Mouse (Mus musculus): ENCODE data around the gene Smg7. TPM values are rescaled to one million over a fixed set of nuclear protein-coding genes. Genes with fewer than 3 reads are reported as not detected.

Smg7 gene
- polyA plus RNA-seq, 1 experiment = 144 TPM

DNA sequence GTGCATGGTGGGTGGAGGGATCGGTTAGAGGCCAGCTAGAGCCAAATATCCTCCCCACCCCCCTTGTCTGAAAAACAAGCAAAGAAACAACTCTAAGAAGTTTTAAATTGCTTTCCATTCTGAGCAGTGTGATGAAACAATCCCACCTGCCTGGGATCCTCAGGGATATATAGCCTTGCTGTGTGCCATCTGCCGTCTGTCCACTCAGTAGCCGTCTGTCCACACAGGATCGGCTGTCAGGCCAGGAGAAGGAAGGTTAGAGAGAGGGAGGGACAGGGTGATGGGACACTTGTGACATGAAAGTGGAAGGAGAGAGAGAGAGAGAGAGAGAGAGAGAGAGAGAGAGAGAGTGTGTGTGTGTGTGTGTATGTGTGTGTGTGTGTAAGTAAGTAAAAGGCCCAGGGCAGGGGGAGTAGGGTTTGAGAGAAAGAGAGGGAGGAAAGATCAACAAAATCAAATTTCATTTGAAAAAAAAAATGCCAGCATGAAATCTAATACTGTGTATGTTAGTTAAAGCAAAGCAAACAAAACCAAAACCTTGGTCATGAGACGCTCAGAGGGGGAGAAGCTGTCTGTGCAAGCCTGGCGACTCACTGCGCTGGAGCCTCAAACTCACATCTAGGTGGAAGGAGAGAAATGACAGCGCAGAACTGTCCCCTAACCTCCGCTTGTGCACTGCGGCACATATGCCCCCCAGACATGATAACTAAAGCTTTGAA lies 73.7 kb downstream of the Smg7 start:
- no peaks in the 10 kb centered on the region for H3K9me3 ChIP-seq (replicated peaks; ENCODE audit: control insufficient read depth, insufficient read depth, low read length, poor library complexity, severe bottlenecking)
- no peaks in the 10 kb centered on the region for H3K36me3 ChIP-seq (ENCODE audit: control insufficient read depth, insufficient read depth, low read length, poor library complexity, severe bottlenecking)
- no peak overlapping the region for H3K4me3 ChIP-seq (ENCODE audit: low read depth, low read length)
- TF ChIP-seq POLR2A (IDR thresholded peaks at IDR 0.05; ENCODE audit: insufficient read depth, low read length) = no peak
- TF ChIP-seq EP300 (IDR thresholded peaks at IDR 0.05; ENCODE audit: insufficient read depth, low read depth, low read length) = no peak
- no peak for TF ChIP-seq CTCF (IDR thresholded peaks at IDR 0.05; ENCODE audit: low read depth, low read length)
- H3K27me3 ChIP-seq (ENCODE audit: control insufficient read depth, insufficient read depth, low read length, poor library complexity, severe bottlenecking) = no peaks in the 10 kb centered on the region
- no peak overlapping the region for H3K9ac ChIP-seq (ENCODE audit: low read depth, poor library complexity, severe bottlenecking)
- H3K4me1 ChIP-seq (ENCODE audit: control insufficient read depth, insufficient read depth, low read length) = peaks cover 6% of the 10 kb centered on the region
- H3K27ac ChIP-seq (ENCODE audit: insufficient read depth, low read length) = no peak overlapping the region

DNA sequence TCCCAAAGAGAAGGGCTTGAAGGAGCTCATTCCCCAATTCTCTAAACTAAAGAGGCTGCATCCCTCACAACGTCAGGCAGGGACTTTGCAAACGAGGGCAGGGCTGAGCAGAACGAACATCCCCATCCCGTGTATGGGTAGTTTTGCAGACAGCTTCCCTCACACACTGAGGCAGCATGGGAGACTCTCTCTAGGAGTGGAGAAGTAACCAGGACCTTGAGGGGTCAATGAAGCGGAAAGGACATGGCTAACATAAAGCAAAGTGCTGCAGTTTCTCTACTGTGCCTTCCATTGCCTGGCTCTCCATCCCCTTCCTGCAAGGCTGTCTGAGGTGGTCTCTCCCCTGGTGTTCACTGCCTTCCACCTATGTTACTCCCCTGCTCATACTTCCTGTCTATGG lies 74.3 kb downstream of the Smg7 start:
- no peaks in the 10 kb centered on the region for H3K9me3 ChIP-seq (replicated peaks; ENCODE audit: control insufficient read depth, insufficient read depth, low read length, poor library complexity, severe bottlenecking)
- no peak for TF ChIP-seq POLR2A (IDR thresholded peaks at IDR 0.05; ENCODE audit: insufficient read depth, low read length)
- TF ChIP-seq EP300 (IDR thresholded peaks at IDR 0.05; ENCODE audit: insufficient read depth, low read depth, low read length) = no peak
- no peak for TF ChIP-seq CTCF (IDR thresholded peaks at IDR 0.05; ENCODE audit: low read depth, low read length)
- no peaks in the 10 kb centered on the region for H3K27me3 ChIP-seq (ENCODE audit: control insufficient read depth, insufficient read depth, low read length, poor library complexity, severe bottlenecking)
- no peak overlapping the region for H3K4me3 ChIP-seq (ENCODE audit: low read depth, low read length)
- H3K27ac ChIP-seq (ENCODE audit: insufficient read depth, low read length) = no peak overlapping the region
- no peak overlapping the region for H3K9ac ChIP-seq (ENCODE audit: low read depth, poor library complexity, severe bottlenecking)
- H3K4me1 ChIP-seq (ENCODE audit: control insufficient read depth, insufficient read depth, low read length) = peaks cover 6% of the 10 kb centered on the region
- no peaks in the 10 kb centered on the region for H3K36me3 ChIP-seq (ENCODE audit: control insufficient read depth, insufficient read depth, low read length, poor library complexity, severe bottlenecking)

DNA sequence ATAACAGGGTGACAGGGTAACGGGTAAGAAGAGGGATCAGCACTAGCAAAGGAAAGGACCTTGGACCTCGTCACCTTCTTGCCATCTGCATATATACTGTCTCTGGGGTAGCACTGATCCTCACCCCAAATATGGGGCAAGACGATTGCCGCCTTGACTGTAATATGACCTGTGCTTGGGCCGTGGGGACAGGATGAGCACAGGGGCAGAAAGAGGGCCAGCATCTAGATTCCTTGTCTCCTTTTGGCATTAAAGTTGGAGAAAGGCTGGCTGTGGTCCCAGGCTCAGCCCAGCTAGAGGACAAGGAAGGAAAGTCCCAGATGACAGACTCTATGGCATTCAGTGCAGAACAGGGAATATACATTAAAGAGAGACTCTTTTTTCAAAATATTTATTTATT lies 76.0 kb downstream of the Smg7 start:
- H3K9ac ChIP-seq (ENCODE audit: low read depth, poor library complexity, severe bottlenecking) = no peak overlapping the region
- H3K4me3 ChIP-seq (ENCODE audit: low read depth, low read length) = no peak overlapping the region
- no peaks in the 10 kb centered on the region for H3K27me3 ChIP-seq (ENCODE audit: control insufficient read depth, insufficient read depth, low read length, poor library complexity, severe bottlenecking)
- no peaks in the 10 kb centered on the region for H3K9me3 ChIP-seq (replicated peaks; ENCODE audit: control insufficient read depth, insufficient read depth, low read length, poor library complexity, severe bottlenecking)
- no peaks in the 10 kb centered on the region for H3K4me1 ChIP-seq (ENCODE audit: control insufficient read depth, insufficient read depth, low read length)
- no peak for TF ChIP-seq EP300 (IDR thresholded peaks at IDR 0.05; ENCODE audit: insufficient read depth, low read depth, low read length)
- no peak for TF ChIP-seq CTCF (IDR thresholded peaks at IDR 0.05; ENCODE audit: low read depth, low read length)
- TF ChIP-seq POLR2A (IDR thresholded peaks at IDR 0.05; ENCODE audit: insufficient read depth, low read length) = no peak
- H3K27ac ChIP-seq (ENCODE audit: insufficient read depth, low read length) = no peak overlapping the region
- no peaks in the 10 kb centered on the region for H3K36me3 ChIP-seq (ENCODE audit: control insufficient read depth, insufficient read depth, low read length, poor library complexity, severe bottlenecking)

DNA sequence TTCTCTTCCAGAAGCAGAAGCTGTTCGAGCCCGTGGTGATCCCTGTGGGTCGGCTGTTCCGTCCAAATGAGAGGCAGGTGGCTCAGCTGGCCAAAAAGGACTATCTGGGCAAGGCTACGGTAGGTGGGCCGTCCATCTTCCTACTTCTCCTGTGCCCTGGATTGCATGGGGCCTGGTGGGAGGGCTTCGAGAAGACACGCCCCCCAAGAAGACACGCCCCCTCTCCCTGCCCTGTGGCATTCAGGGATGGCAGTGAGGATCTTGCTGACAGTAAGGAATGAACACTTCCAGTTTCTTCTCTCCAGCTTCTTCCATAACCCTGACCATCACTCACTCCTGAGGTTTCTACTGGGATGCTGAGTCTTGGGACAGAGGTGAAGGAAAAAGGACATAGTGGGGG lies 78.2 kb downstream of the Smg7 start:
- no peaks in the 10 kb centered on the region for H3K36me3 ChIP-seq (ENCODE audit: control insufficient read depth, insufficient read depth, low read length, poor library complexity, severe bottlenecking)
- H3K9me3 ChIP-seq (replicated peaks; ENCODE audit: control insufficient read depth, insufficient read depth, low read length, poor library complexity, severe bottlenecking) = no peaks in the 10 kb centered on the region
- H3K4me1 ChIP-seq (ENCODE audit: control insufficient read depth, insufficient read depth, low read length) = no peaks in the 10 kb centered on the region
- no peak overlapping the region for H3K4me3 ChIP-seq (ENCODE audit: low read depth, low read length)
- H3K27ac ChIP-seq (ENCODE audit: insufficient read depth, low read length) = no peak overlapping the region
- no peak overlapping the region for H3K9ac ChIP-seq (ENCODE audit: low read depth, poor library complexity, severe bottlenecking)
- no peaks in the 10 kb centered on the region for H3K27me3 ChIP-seq (ENCODE audit: control insufficient read depth, insufficient read depth, low read length, poor library complexity, severe bottlenecking)
- TF ChIP-seq CTCF (IDR thresholded peaks at IDR 0.05; ENCODE audit: low read depth, low read length) = no peak
- TF ChIP-seq POLR2A (IDR thresholded peaks at IDR 0.05; ENCODE audit: insufficient read depth, low read length) = no peak
- no peak for TF ChIP-seq EP300 (IDR thresholded peaks at IDR 0.05; ENCODE audit: insufficient read depth, low read depth, low read length)

DNA sequence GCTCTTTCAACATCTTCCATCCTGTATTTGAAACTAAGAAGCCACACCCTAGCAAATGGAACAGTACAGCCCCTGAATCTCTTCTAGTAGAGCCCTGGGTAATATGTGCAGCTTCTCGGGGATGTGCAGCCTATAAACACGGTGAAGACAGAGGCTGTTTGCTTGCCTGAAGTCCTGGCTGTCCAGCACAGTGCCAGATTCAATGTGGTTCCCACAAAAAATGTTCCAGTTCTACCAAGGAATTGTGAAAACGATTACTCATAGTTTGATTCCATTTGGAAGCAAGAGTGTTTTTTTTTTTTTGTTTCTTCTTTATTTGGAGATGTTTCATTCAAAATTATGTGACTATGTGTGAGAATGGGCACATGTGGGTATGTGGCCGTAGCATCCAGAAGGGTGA lies 80.7 kb downstream of the Smg7 start:
- Histone ChIP-seq H3K9me3 (replicated peaks; ENCODE audit: control insufficient read depth, insufficient read depth, low read length, poor library complexity, severe bottlenecking) (no peaks in the 10 kb centered on the region), H3K4me1 (ENCODE audit: control insufficient read depth, insufficient read depth, low read length) (peaks cover 9% of the 10 kb centered on the region)
- no peak for TF ChIP-seq EP300 (IDR thresholded peaks at IDR 0.05; ENCODE audit: insufficient read depth, low read depth, low read length)

DNA sequence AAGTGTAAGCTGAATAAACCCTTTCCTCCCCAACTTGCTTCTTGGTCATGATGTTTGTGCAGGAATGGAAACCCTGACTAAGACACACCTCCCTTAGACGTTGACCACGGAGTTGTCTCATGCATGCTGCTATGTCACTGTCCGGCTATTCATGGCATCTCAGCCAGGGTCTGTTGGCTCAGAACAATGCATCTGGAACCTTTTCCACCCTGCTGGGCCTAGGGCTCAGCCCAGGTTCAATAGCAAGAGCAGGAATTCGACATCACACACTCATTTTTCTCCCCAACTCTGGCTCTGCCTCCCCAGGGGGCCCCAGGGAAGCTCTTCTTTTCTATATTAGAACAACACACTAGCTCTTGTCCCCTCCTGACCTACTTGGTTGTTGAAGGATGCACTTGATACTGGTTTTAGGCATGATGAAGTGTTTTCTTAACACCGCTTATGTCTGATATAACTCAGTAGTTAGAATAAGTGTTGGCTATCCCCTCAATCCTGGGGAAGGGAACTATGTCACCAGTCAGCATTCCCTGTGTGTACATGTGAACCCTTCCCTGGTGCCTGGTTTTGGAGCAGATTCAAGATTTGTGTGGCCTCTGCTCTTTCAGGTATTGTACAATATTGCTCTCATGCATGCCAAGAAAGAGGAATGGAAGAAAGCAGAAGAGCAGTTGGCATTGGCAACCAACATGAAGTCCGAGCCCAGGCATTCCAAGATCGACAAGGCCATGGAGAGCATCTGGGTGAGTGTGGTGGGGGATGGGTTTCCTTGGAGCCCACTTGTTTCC lies 81.3 kb downstream of the Smg7 start:
- H3K9me3 ChIP-seq (replicated peaks; ENCODE audit: control insufficient read depth, insufficient read depth, low read length, poor library complexity, severe bottlenecking) = no peaks in the 10 kb centered on the region
- H3K4me3 ChIP-seq (ENCODE audit: low read depth, low read length) = no peak overlapping the region
- H3K4me1 ChIP-seq (ENCODE audit: control insufficient read depth, insufficient read depth, low read length) = peaks cover 9% of the 10 kb centered on the region
- H3K27me3 ChIP-seq (ENCODE audit: control insufficient read depth, insufficient read depth, low read length, poor library complexity, severe bottlenecking) = no peaks in the 10 kb centered on the region
- no peaks in the 10 kb centered on the region for H3K36me3 ChIP-seq (ENCODE audit: control insufficient read depth, insufficient read depth, low read length, poor library complexity, severe bottlenecking)
- no peak overlapping the region for H3K27ac ChIP-seq (ENCODE audit: insufficient read depth, low read length)
- H3K9ac ChIP-seq (ENCODE audit: low read depth, poor library complexity, severe bottlenecking) = no peak overlapping the region
- no peak for TF ChIP-seq CTCF (IDR thresholded peaks at IDR 0.05; ENCODE audit: low read depth, low read length)
- no peak for TF ChIP-seq EP300 (IDR thresholded peaks at IDR 0.05; ENCODE audit: insufficient read depth, low read depth, low read length)
- no peak for TF ChIP-seq POLR2A (IDR thresholded peaks at IDR 0.05; ENCODE audit: insufficient read depth, low read length)

More for the DNA sequence above, 80.7 kb downstream of the Smg7 start:
- Histone ChIP-seq H3K27me3 (ENCODE audit: control insufficient read depth, insufficient read depth, low read length, poor library complexity, severe bottlenecking) (no peaks in the 10 kb centered on the region), H3K27ac (ENCODE audit: insufficient read depth, low read length) (no peak overlapping the region), H3K4me3 (ENCODE audit: low read depth, low read length) (no peak overlapping the region), H3K36me3 (ENCODE audit: control insufficient read depth, insufficient read depth, low read length, poor library complexity, severe bottlenecking) (no peaks in the 10 kb centered on the region), H3K9ac (ENCODE audit: low read depth, poor library complexity, severe bottlenecking) (no peak overlapping the region)

All from ES-Bruce4 (cell line).